Mouse (Mus musculus): ENCODE data around the gene Pip4k2a. TPM values are rescaled to one million over a fixed set of nuclear protein-coding genes. Genes with fewer than 3 reads are reported as not detected.

Gene Pip4k2a
- polyA plus RNA-seq, 1 experiment: not detected

GRCm38 (mm10) chr2:18955022-18955421, 42.9 kb downstream of the Pip4k2a start:
- H3K4me3 ChIP-seq (ENCODE audit: insufficient read depth, low read depth, low read length): no peak overlapping the region
- 80% methylated on average over 4 of the region's 4 CpGs for WGBS
- peaks cover 16% of the 10 kb centered on the region for H3K4me1 ChIP-seq (ENCODE audit: control insufficient read depth, insufficient read depth, low read length)
- TF ChIP-seq POLR2A (IDR thresholded peaks at IDR 0.05; ENCODE audit: insufficient read depth, low read depth, low read length): no peak
- no peak for TF ChIP-seq CTCF (IDR thresholded peaks at IDR 0.05; ENCODE audit: insufficient read depth, low read depth, low read length)
- no peak overlapping the region for H3K27ac ChIP-seq (ENCODE audit: insufficient read depth, low read depth, low read length)

- Histone ChIP-seq H3K4me1 (ENCODE audit: control insufficient read depth, insufficient read depth, low read length) (peaks cover 16% of the 10 kb centered on the region), H3K4me3 (ENCODE audit: insufficient read depth, low read depth, low read length) (no peak overlapping the region), H3K27ac (ENCODE audit: insufficient read depth, low read depth, low read length) (no peak overlapping the region)
- 82% methylated on average over 4 of the region's 4 CpGs for WGBS
- TF ChIP-seq POLR2A (IDR thresholded peaks at IDR 0.05; ENCODE audit: insufficient read depth, low read depth, low read length): no peak
- TF ChIP-seq CTCF (IDR thresholded peaks at IDR 0.05; ENCODE audit: insufficient read depth, low read depth, low read length): no peak
Measured at GRCm38 (mm10) chr2:18954422-18954821, 43.5 kb downstream of the Pip4k2a start.

- TF ChIP-seq CTCF (IDR thresholded peaks at IDR 0.05; ENCODE audit: insufficient read depth, low read depth, low read length) (no peak), POLR2A (IDR thresholded peaks at IDR 0.05; ENCODE audit: insufficient read depth, low read depth, low read length) (no peak)
- WGBS: 74% methylated on average over 7 of the region's 7 CpGs
- Histone ChIP-seq H3K27ac (ENCODE audit: insufficient read depth, low read depth, low read length) (no peak overlapping the region), H3K4me1 (ENCODE audit: control insufficient read depth, insufficient read depth, low read length) (peaks cover 17% of the 10 kb centered on the region), H3K4me3 (ENCODE audit: insufficient read depth, low read depth, low read length) (no peak overlapping the region)
Measured at GRCm38 (mm10) chr2:18952102-18952673, 45.7 kb downstream of the Pip4k2a start.

GRCm38 (mm10) chr2:18950758-18951157, 47.2 kb downstream of the Pip4k2a start:
- TF ChIP-seq CTCF (IDR thresholded peaks at IDR 0.05; ENCODE audit: insufficient read depth, low read depth, low read length) (no peak), POLR2A (IDR thresholded peaks at IDR 0.05; ENCODE audit: insufficient read depth, low read depth, low read length) (no peak)
- WGBS: 83% methylated on average over 2 of the region's 2 CpGs
- Histone ChIP-seq H3K4me1 (ENCODE audit: control insufficient read depth, insufficient read depth, low read length) (peaks cover 18% of the 10 kb centered on the region), H3K27ac (ENCODE audit: insufficient read depth, low read depth, low read length) (no peak overlapping the region), H3K4me3 (ENCODE audit: insufficient read depth, low read depth, low read length) (no peak overlapping the region)

- H3K4me1 ChIP-seq (ENCODE audit: control insufficient read depth, insufficient read depth, low read length): peaks cover 12% of the 10 kb centered on the region
- H3K4me3 ChIP-seq (ENCODE audit: insufficient read depth, low read depth, low read length): no peak overlapping the region
- TF ChIP-seq POLR2A (IDR thresholded peaks at IDR 0.05; ENCODE audit: insufficient read depth, low read depth, low read length) (no peak), CTCF (IDR thresholded peaks at IDR 0.05; ENCODE audit: insufficient read depth, low read depth, low read length) (no peak)
- no peak overlapping the region for H3K27ac ChIP-seq (ENCODE audit: insufficient read depth, low read depth, low read length)
- 81% methylated on average over 7 of the region's 7 CpGs for WGBS
Measured at GRCm38 (mm10) chr2:18948741-18949140, 49.2 kb downstream of the Pip4k2a start.

- WGBS: 18% methylated on average over 7 of the region's 7 CpGs
- Histone ChIP-seq H3K4me1 (ENCODE audit: control insufficient read depth, insufficient read depth, low read length) (peaks cover 15% of the 10 kb centered on the region), H3K4me3 (ENCODE audit: insufficient read depth, low read depth, low read length) (no peak overlapping the region), H3K27ac (ENCODE audit: insufficient read depth, low read depth, low read length) (peak overlapping the region; percentile 75)
- TF ChIP-seq POLR2A (IDR thresholded peaks at IDR 0.05; ENCODE audit: insufficient read depth, low read depth, low read length) (no peak), CTCF (IDR thresholded peaks at IDR 0.05; ENCODE audit: insufficient read depth, low read depth, low read length) (no peak)
Measured at GRCm38 (mm10) chr2:18947669-18948459, 50.1 kb downstream of the Pip4k2a start.

- WGBS: 81% methylated on average over 1 of the region's 1 CpGs
- TF ChIP-seq POLR2A (IDR thresholded peaks at IDR 0.05; ENCODE audit: insufficient read depth, low read depth, low read length): no peak
- TF ChIP-seq CTCF (IDR thresholded peaks at IDR 0.05; ENCODE audit: insufficient read depth, low read depth, low read length): no peak
Measured at GRCm38 (mm10) chr2:18945438-18945837, 52.5 kb downstream of the Pip4k2a start.

GRCm38 (mm10) chr2:18943930-18944329, 54.0 kb downstream of the Pip4k2a start:
- Histone ChIP-seq H3K4me3 (ENCODE audit: insufficient read depth, low read depth, low read length) (no peak overlapping the region), H3K4me1 (ENCODE audit: control insufficient read depth, insufficient read depth, low read length) (peaks cover 22% of the 10 kb centered on the region), H3K27ac (ENCODE audit: insufficient read depth, low read depth, low read length) (no peak overlapping the region)
- 98% methylated on average over 2 of the region's 2 CpGs for WGBS
- no peak for TF ChIP-seq POLR2A (IDR thresholded peaks at IDR 0.05; ENCODE audit: insufficient read depth, low read depth, low read length)
- TF ChIP-seq CTCF (IDR thresholded peaks at IDR 0.05; ENCODE audit: insufficient read depth, low read depth, low read length): no peak

More at GRCm38 (mm10) chr2:18945438-18945837, 52.5 kb downstream of the Pip4k2a start:
- no peak overlapping the region for H3K27ac ChIP-seq (ENCODE audit: insufficient read depth, low read depth, low read length)
- H3K4me1 ChIP-seq (ENCODE audit: control insufficient read depth, insufficient read depth, low read length): peaks cover 22% of the 10 kb centered on the region
- no peak overlapping the region for H3K4me3 ChIP-seq (ENCODE audit: insufficient read depth, low read depth, low read length)

- no peak for TF ChIP-seq POLR2A (IDR thresholded peaks at IDR 0.05; ENCODE audit: insufficient read depth, low read depth, low read length)
- no peak for TF ChIP-seq CTCF (IDR thresholded peaks at IDR 0.05; ENCODE audit: insufficient read depth, low read depth, low read length)
- Histone ChIP-seq H3K27ac (ENCODE audit: insufficient read depth, low read depth, low read length) (no peak overlapping the region), H3K4me1 (ENCODE audit: control insufficient read depth, insufficient read depth, low read length) (peaks cover 20% of the 10 kb centered on the region), H3K4me3 (ENCODE audit: insufficient read depth, low read depth, low read length) (no peak overlapping the region)
- WGBS: 85% methylated on average over 4 of the region's 4 CpGs
Measured at GRCm38 (mm10) chr2:18943366-18943765, 54.6 kb downstream of the Pip4k2a start.
